Mouse (Mus musculus) cortical plate, adult 2 months (tissue): Measurements from ENCODE around the gene Suz12. TPM values are rescaled to one million over a fixed set of nuclear protein-coding genes. Genes with fewer than 3 reads are reported as not detected.

ENCODE experiments used
- H3K27ac ChIP-seq: fragments of 200-500 bp; 2 replicates; pipeline ENCODE4 v1.5.1; 2012; ENCODE audit warnings: low read length, control low read depth, inconsistent platforms; ENCODE audit not compliant: insufficient read depth
- H3K4me1 ChIP-seq: fragments of 200-500 bp; 2 replicates; pipeline ENCODE4 v1.6.1; 2011; ENCODE audit warnings: low read length; ENCODE audit not compliant: control insufficient read depth, insufficient read depth
- H3K4me3 ChIP-seq: fragments of 200-500 bp; 2 replicates; pipeline ENCODE4 v1.5.1; 2011; ENCODE audit warnings: mild to moderate bottlenecking, low read length, control low read depth; ENCODE audit not compliant: insufficient read depth
- CTCF ChIP-seq: fragments of 200-500 bp; IDR thresholded peaks from 2 replicates; pipeline ENCODE4 v1.5.1; 2011; ENCODE audit warnings: mild to moderate bottlenecking, control low read depth, low read length; ENCODE audit not compliant: insufficient read depth; ENCODE audit errors: extremely low read depth
- POLR2A ChIP-seq: fragments of 200-500 bp; IDR thresholded peaks from 2 replicates; pipeline ENCODE4 v1.6.1; 2011; ENCODE audit warnings: mild to moderate bottlenecking, low read length, control low read depth; ENCODE audit not compliant: insufficient read depth; ENCODE audit errors: extremely low read depth
- polyA plus RNA-seq: library from polyadenylated mRNA; depleted of rRNA; stranded (reverse); fragments of >200 nt; gene quantifications from 2 replicates; pipeline ENCODE4 v1.2.3, GENCODE M21; 2012; rRNA removed

Gene Suz12
- 16.2 and 16.6 TPM in 2 replicates for polyA plus RNA-seq

DNA sequence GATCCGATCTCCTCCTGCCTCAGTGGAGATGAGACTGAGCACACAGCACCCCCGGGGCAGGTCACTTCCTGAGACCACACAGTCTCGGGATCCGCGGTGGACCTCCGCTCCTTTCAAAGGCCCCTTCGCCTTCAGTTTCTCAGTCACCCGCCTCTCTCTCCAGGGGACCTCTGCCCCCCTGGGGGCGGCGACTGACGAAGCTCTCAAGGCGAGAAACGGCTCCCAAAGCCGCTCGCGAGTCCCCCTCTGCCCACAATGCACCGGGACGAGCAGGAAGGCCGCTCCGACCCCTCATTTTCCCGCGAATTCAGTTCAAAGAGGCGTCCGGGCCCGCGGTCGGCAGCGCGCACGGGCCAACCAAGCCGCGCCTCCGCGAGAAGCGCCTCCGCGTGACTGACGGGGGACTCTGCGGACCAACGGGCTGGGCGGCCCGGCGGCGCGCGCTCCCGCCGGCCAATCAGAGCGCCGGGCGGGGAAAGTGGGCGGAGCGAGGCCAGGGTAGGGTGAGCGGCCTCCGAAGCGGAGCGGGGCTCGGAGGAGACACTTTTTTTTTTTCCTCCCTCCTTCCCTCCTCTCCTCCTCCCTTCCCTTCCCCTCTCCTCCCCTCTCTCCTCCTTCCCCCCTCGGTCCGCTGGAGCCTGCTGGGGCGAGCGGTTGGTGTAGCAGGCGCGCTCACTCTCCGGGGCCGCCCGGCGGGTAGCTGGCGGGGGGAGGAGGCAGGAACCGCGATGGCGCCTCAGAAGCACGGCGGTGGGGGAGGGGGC is at the start of gene Suz12:
Suz12 (plus strand) TSS at position 515 of the 764 bp plus-strand sequence.
- Histone ChIP-seq H3K27ac (0 out of 2 replicates have a peak within 1 kb of the TSS, but pooled peaks have one; percentile 29), H3K4me3 (peak within 1 kb of the TSS; percentile 72), H3K4me1 (no peaks in the 10 kb centered on the region)
- TF ChIP-seq CTCF (no peak), POLR2A (peak; percentile 88; the same call in 1 of the 2 replicates)

DNA sequence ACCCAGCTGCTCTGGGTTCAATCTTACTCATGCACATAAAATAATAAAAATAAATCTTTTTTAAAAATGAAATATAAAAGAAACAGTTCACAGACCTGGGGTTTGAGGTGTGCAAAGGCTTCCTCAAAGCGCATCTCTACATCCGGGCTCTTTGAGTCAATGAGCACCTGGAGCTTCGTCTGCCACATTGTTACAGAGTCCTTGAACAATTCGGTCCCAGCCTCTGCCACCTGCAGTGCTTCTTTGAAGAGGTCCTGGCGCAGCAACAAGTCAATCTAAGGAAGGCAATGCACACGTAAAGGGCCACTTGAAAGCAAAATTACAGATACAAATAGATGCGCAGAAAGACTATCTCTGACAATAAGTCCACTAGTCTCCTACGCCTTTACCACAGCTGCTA is 49.8 kb upstream of the Suz12 start:
- no peak for TF ChIP-seq POLR2A
- TF ChIP-seq CTCF = no peak
- Histone ChIP-seq H3K4me3 (no peak overlapping the region), H3K4me1 (no peaks in the 10 kb centered on the region), H3K27ac (no peak overlapping the region)

GRCm38 (mm10) chr11:79943601-79944000 is 49.3 kb upstream of the Suz12 start:
- TF ChIP-seq POLR2A (no peak), CTCF (no peak)
- no peak overlapping the region for H3K27ac ChIP-seq

DNA sequence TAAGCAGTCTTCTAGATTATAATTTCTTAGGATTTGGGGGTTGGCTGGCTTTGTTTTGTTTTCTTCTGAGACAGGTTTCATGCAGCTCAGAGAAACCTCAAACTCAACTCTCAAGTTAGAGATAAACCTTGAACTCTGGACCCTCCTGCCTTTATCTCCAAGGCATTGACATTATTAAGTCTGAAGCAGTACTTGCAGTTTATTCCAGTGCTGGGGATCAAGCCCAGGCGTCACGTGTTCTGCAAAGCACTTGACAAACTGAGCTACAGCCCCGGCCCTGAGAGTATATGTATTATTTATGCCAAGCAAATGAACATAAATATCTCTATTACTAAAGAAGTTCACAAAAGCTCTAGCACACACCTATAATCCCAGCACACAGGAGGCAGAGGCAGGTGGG is 45.6 kb upstream of the Suz12 start:
- TF ChIP-seq CTCF (no peak), POLR2A (no peak)
- Histone ChIP-seq H3K4me3 (no peak overlapping the region), H3K4me1 (no peaks in the 10 kb centered on the region), H3K27ac (no peak overlapping the region)

More at GRCm38 (mm10) chr11:79943601-79944000, 49.3 kb upstream of the Suz12 start:
- Histone ChIP-seq H3K4me1 (no peaks in the 10 kb centered on the region), H3K4me3 (no peak overlapping the region)

- Histone ChIP-seq H3K4me1 (peaks cover 2% of the 10 kb centered on the region), H3K27ac (no peak overlapping the region), H3K4me3 (peak overlapping the region; percentile 80)
- no peak for TF ChIP-seq CTCF
- TF ChIP-seq POLR2A = no peak
These were observed 31.4 kb upstream of the Suz12 start for GRCm38 (mm10) chr11:79961346-79962124.

DNA sequence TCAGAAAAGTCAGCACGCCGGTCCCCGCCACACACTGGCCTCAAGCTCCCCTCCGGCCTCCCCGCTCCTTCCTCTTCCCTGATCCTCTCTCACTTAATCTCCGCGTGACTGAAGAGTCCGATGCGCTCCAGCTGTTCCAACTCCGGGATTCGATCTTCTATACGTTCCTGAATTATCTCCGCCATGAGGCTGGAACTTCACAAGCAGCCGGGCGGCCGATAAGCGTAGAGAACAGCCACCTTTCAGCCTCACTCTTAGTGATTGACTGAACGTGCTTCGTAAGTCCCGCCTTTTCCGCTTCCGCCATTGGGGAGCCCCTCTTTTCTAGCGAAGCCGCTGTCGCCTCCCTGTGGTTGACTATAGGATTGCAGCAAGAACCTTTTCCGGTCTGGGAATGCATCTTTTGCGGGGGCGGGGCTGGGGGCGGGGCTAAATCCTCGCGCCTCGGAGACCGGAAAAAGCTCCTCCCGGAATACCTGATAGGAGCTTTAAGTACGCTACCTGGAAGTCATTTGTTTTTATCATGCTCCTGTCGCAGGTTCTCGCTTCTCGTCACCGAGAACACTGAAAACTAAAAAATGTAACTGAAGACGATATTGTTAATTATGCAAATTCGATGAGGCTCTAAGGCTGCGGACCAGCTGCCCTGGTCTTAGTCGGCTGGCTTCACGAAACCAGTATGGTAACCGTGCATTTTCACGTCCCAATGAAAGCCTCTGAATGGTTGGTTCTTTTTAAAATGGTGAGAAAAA is 30.6 kb upstream of the Suz12 start, which contains the start of gene Utp6:
Utp6 (minus strand) TSS at position 266 of the 752 bp plus-strand sequence.
- TF ChIP-seq POLR2A (peak; percentile 83), CTCF (peak; percentile 73)
- Histone ChIP-seq H3K4me3 (peak within 1 kb of the TSS; percentile 80), H3K27ac (no peak within 1 kb of the TSS)

GRCm38 (mm10) chr11:79962877-79963183 is 30.1 kb upstream of the Suz12 start:
- TF ChIP-seq CTCF (no peak), POLR2A (no peak)
- Histone ChIP-seq H3K27ac (no peak overlapping the region), H3K4me1 (peaks cover 2% of the 10 kb centered on the region), H3K4me3 (peak overlapping the region; percentile 80)

More for the DNA sequence above, 30.6 kb upstream of the Suz12 start, which contains the start of gene Utp6:
- H3K4me1 ChIP-seq = peaks cover 2% of the 10 kb centered on the region

GRCm38 (mm10) chr11:79963212-79963974 is 29.5 kb upstream of the Suz12 start:
- TF ChIP-seq POLR2A (no peak), CTCF (no peak)
- no peak overlapping the region; the same call in 1 of the 2 replicates for H3K4me3 ChIP-seq
- H3K27ac ChIP-seq = no peak overlapping the region
- H3K4me1 ChIP-seq = peaks cover 2% of the 10 kb centered on the region
